Mouse (Mus musculus) cortical plate, adult 2 months (tissue): Measurements from ENCODE around the gene Ppara.

ENCODE experiments used
- CTCF ChIP-seq: fragments of 200-500 bp; IDR thresholded peaks from 2 replicates; pipeline ENCODE4 v1.5.1; 2011; ENCODE audit warnings: mild to moderate bottlenecking, control low read depth, low read length; ENCODE audit not compliant: insufficient read depth; ENCODE audit errors: extremely low read depth
- POLR2A ChIP-seq: fragments of 200-500 bp; IDR thresholded peaks from 2 replicates; pipeline ENCODE4 v1.6.1; 2011; ENCODE audit warnings: mild to moderate bottlenecking, low read length, control low read depth; ENCODE audit not compliant: insufficient read depth; ENCODE audit errors: extremely low read depth

DNA sequence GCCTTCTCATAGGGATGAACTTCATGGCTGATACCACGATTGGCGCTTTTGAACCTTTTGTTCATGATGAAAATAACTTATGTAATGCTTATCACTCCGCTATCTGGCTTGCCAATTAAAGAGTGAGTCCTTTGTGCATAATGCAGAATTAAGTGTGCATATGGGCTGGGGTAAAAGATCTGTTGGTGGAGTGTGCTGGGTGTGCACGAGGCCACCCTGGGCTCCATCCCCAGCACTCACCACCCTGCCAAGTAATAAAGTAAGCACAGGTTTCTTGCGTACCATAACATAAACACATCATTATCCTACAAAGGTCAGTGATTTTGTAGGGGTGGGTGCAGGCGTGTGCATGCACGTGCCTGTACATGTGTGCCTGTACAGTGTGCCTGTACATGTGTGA lies 40.2 kb downstream of the Ppara start:
- TF ChIP-seq CTCF (no peak), POLR2A (no peak)
